Mouse (Mus musculus) lung, embryonic 14.5 days (tissue): ENCODE measurements at regions not wholly inside any gene's neighbourhood (a gene's known extent, or its start where the extent isn't known, plus 50 kb on each side); places are given as distances from the start of the nearest gene placed in this dataset.
A peak's percentile ranks its signal among the peaks of the same experiment; 100 is the strongest.

ENCODE experiments used
- ATAC-seq: fragments of 200-750 bp; cut with Nextera tagmentation; 2 replicates; pipeline ENCODE4 v1.8.0; 2017; ENCODE audit warnings: mild to moderate bottlenecking, moderate TSS enrichment, moderate library complexity; ENCODE audit not compliant: insufficient read depth
- DNase-seq: peaks from one replicate; pipeline ENCODE4 v3.0.0-alpha.2; 2015
- H3K27ac ChIP-seq: fragments of 300-500 bp; sonication (generic); 2 replicates; pipeline ENCODE4 v1.5.1; 2014; ENCODE audit warnings: low read depth, mild to moderate bottlenecking, moderate library complexity
- H3K27me3 ChIP-seq: fragments of 300-500 bp; sonication (generic); 2 replicates; pipeline ENCODE4 v1.6.1; 2014; ENCODE audit warnings: low read length, control low read depth; ENCODE audit not compliant: insufficient read depth
- H3K36me3 ChIP-seq: fragments of 300-500 bp; sonication (generic); 2 replicates; pipeline ENCODE4 v1.6.1; 2014; ENCODE audit warnings: control low read depth; ENCODE audit not compliant: insufficient read depth
- H3K4me1 ChIP-seq: fragments of 300-500 bp; sonication (generic); 2 replicates; pipeline ENCODE4 v1.6.1; 2014; ENCODE audit warnings: antibody characterized with exemption, control low read depth; ENCODE audit not compliant: insufficient read depth
- H3K4me2 ChIP-seq: fragments of 300-500 bp; sonication (generic); 2 replicates; pipeline ENCODE4 v1.6.1; 2014; ENCODE audit warnings: mild to moderate bottlenecking
- H3K4me3 ChIP-seq: fragments of 300-500 bp; sonication (generic); 2 replicates; pipeline ENCODE4 v1.5.1; 2014; ENCODE audit warnings: low read depth, low read length
- H3K9ac ChIP-seq: fragments of 300-500 bp; sonication (generic); 2 replicates; pipeline ENCODE4 v1.6.1; 2014
- H3K9me3 ChIP-seq: fragments of 300-500 bp; sonication (generic); 2 replicates; pipeline ENCODE4 v1.6.1; 2016; ENCODE audit warnings: low read depth, low read length, control low read depth
- CTCF ChIP-seq: IDR thresholded peaks from 2 replicates; pipeline ENCODE4 v1.5.1; 2016; ENCODE audit warnings: antibody characterized with exemption, low read depth
- WGBS: fragments of 180-500 bp; shearing (Covaris S2); extraction: QIAGEN DNeasy Blood & Tissue Kit; methylation state at CpG from one replicate; pipeline ENCODE4 v1.1.7; 2014; 5-methylcytosine and 5-hydroxymethylcytosine counted together

DNA sequence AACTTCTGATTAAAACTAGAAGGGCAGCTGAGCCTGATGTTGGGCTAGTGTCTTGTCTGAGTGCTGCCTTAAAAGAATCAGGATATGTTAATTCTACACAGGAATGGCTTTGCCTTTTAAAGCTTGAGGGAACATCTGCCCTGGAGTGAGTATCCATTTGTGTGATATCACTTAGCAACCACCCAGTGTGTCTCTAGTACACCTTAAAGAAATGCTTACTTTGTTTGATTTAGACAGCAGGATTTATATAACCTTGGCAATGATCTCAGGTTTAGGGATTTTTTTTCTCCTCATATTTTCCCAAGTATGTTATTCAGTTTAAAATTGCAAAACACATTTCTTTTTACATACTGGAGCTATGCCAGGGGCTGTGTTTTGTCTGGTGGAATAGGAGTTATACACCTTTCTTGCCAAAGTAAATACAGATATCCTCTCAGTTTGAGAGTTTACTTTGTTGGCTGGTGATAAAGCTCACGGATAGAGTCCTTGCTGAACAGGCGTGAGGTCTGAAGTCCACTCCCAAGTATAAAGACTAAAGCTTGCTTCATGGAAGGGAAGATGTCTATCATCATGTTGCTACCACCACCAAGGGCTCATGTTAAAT is 206.6 kb downstream of the Rsl24d1 start:
- 41% methylated on average over 2 of the region's 2 CpGs for WGBS

DNA sequence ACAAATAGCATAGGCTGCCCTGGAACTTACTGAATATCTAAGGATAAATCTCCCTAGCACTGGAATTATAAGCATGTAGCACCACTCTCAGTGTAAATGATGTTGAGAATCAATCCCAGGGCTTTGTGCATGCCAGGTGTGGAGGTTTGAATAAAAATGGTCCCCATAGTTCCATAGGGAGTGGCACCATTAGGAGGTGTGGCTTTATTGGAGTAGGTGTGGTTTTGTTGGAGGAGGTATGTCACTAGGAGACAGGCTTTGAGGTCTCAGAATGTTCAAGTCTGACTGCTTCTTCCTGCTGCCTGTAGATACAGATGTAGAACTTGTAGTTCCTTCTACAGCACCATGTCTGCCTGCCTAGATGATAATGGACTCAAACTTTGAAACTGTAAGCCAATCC is 217.8 kb downstream of the Rsl24d1 start:
- no peak overlapping the region for H3K27ac ChIP-seq
- no peak for TF ChIP-seq CTCF
- H3K36me3 ChIP-seq: no peaks in the 10 kb centered on the region

More for the DNA sequence above, 206.6 kb downstream of the Rsl24d1 start:
- H3K27me3 ChIP-seq: no peaks in the 10 kb centered on the region
- H3K4me1 ChIP-seq: 0 out of 2 replicates have a peak, but pooled peaks cover 2% of the 10 kb centered on the region
- H3K4me2 ChIP-seq: no peak overlapping the region
- DNase-seq (peak; percentile 75), ATAC-seq (peak; percentile 83)
- no peak for TF ChIP-seq CTCF
- H3K36me3 ChIP-seq: no peaks in the 10 kb centered on the region
- no peak overlapping the region for H3K27ac ChIP-seq
- H3K4me3 ChIP-seq: no peak overlapping the region
- H3K9ac ChIP-seq: no peak overlapping the region
- H3K9me3 ChIP-seq: no peaks in the 10 kb centered on the region

DNA sequence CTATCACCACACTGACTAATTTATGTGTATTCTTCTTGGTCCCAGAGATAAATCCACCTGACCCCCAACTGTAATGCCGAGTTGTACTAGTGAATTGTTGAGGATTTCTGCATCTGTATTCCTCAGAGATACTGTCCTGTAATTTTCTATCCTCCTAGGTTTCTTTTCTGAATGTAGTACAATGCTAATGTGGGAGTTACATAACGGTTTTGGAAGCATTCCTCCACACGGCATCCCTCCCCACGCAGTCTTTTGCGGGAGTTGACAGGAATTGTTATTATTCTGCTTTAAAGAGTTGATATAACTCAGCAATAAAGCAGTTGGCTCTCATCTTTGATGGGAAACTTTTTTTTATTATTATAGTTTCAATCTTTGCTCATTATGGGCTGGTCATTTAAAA is 222.8 kb downstream of the Rsl24d1 start:
- Histone ChIP-seq H3K9me3 (no peaks in the 10 kb centered on the region), H3K4me1 (no peaks in the 10 kb centered on the region), H3K27ac (no peak overlapping the region), H3K4me3 (no peak overlapping the region), H3K36me3 (no peaks in the 10 kb centered on the region), H3K27me3 (no peaks in the 10 kb centered on the region), H3K4me2 (no peak overlapping the region), H3K9ac (no peak overlapping the region)
- WGBS: 70% methylated on average over 5 of the region's 5 CpGs
- TF ChIP-seq CTCF: no peak
- DNase-seq (no peak), ATAC-seq (no peak)

More for the DNA sequence above, 217.8 kb downstream of the Rsl24d1 start:
- no peak overlapping the region for H3K9ac ChIP-seq
- H3K4me2 ChIP-seq: no peak overlapping the region
- ATAC-seq (no peak), DNase-seq (no peak)
- H3K27me3 ChIP-seq: no peaks in the 10 kb centered on the region
- H3K9me3 ChIP-seq: no peaks in the 10 kb centered on the region
- H3K4me3 ChIP-seq: no peak overlapping the region
- no peaks in the 10 kb centered on the region for H3K4me1 ChIP-seq

DNA sequence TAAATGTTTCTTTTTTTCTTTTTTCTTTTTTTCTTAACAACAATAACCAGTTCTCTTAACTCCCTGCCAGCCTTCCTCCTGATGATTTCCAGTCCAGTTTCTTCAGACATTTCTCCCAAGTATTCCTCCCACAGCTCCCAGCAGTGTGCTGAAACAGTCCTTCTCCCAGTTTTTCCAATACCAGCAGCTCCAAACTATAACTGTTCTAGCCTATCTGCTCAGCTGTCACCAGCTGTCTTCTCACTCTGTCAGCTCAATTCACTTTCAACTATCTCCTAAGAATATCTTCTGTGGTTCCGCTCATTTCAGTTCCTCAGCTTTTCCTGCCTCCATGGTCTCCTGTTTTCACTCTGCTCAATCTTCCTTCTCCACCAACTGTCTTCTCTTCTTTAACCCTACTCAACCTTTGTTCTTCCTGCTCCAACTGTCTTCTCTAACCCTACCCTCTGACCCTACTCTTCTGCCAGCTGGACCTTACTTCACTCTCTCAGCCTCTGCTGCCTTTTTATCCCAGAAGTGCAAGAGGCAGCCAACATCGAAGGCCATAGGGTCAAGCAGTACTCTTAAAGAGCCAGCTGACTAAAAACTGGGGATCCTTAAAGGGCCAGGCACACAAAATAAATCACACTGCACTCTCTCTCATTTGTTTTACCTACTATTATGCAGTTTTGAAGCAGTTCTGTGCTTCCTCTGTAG is 224.0 kb downstream of the Rsl24d1 start:
- no peak for ATAC-seq

GRCm38 (mm10) chr9:73355876-73356275 is 242.7 kb downstream of the Rsl24d1 start:
- WGBS: 52% methylated on average over 5 of the region's 5 CpGs
- no peak overlapping the region for H3K4me3 ChIP-seq
- no peak overlapping the region for H3K27ac ChIP-seq
- H3K9me3 ChIP-seq: no peaks in the 10 kb centered on the region
- H3K27me3 ChIP-seq: no peaks in the 10 kb centered on the region
- H3K9ac ChIP-seq: no peak overlapping the region
- H3K4me2 ChIP-seq: no peak overlapping the region
- ATAC-seq: no peak
- no peak for TF ChIP-seq CTCF
- no peaks in the 10 kb centered on the region for H3K36me3 ChIP-seq
- DNase-seq: no peak
- no peaks in the 10 kb centered on the region for H3K4me1 ChIP-seq

More for the DNA sequence above, 224.0 kb downstream of the Rsl24d1 start:
- Histone ChIP-seq H3K27ac (no peak overlapping the region), H3K4me3 (no peak overlapping the region), H3K4me1 (no peaks in the 10 kb centered on the region), H3K4me2 (no peak overlapping the region), H3K36me3 (no peaks in the 10 kb centered on the region), H3K27me3 (no peaks in the 10 kb centered on the region), H3K9ac (no peak overlapping the region), H3K9me3 (peaks cover 6% of the 10 kb centered on the region; the same call in 1 of the 2 replicates)
- DNase-seq: no peak
- WGBS: 43% methylated on average over 2 of the region's 2 CpGs
- no peak for TF ChIP-seq CTCF

GRCm38 (mm10) chr9:73358968-73359367 is 245.7 kb downstream of the Rsl24d1 start:
- no peak for DNase-seq
- WGBS: 78% methylated on average over 6 of the region's 6 CpGs
- no peaks in the 10 kb centered on the region for H3K9me3 ChIP-seq
- TF ChIP-seq CTCF: no peak
- no peak overlapping the region for H3K9ac ChIP-seq
- no peak for ATAC-seq
- no peak overlapping the region for H3K4me2 ChIP-seq
- no peak overlapping the region for H3K27ac ChIP-seq
- H3K4me3 ChIP-seq: no peak overlapping the region
- H3K36me3 ChIP-seq: no peaks in the 10 kb centered on the region
- H3K4me1 ChIP-seq: no peaks in the 10 kb centered on the region
- H3K27me3 ChIP-seq: no peaks in the 10 kb centered on the region

GRCm38 (mm10) chr9:73380768-73381167 is 267.5 kb downstream of the Rsl24d1 start:
- Histone ChIP-seq H3K9me3 (no peaks in the 10 kb centered on the region), H3K4me1 (no peaks in the 10 kb centered on the region), H3K4me3 (no peak overlapping the region)

More at GRCm38 (mm10) chr9:73380768-73381167, 267.5 kb downstream of the Rsl24d1 start:
- no peak for DNase-seq
- 87% methylated on average over 1 of the region's 1 CpGs for WGBS
- no peak for ATAC-seq
- Histone ChIP-seq H3K27ac (no peak overlapping the region), H3K9ac (no peak overlapping the region), H3K36me3 (no peaks in the 10 kb centered on the region), H3K4me2 (no peak overlapping the region), H3K27me3 (no peaks in the 10 kb centered on the region)
- TF ChIP-seq CTCF: no peak
